Mouse (Mus musculus): ENCODE measurements around the gene Terf2ip. TPM values are rescaled to one million over a fixed set of nuclear protein-coding genes. Genes with fewer than 3 reads are reported as not detected.

Gene Terf2ip
- polyA plus RNA-seq, 1 experiment = 5.7 TPM

DNA sequence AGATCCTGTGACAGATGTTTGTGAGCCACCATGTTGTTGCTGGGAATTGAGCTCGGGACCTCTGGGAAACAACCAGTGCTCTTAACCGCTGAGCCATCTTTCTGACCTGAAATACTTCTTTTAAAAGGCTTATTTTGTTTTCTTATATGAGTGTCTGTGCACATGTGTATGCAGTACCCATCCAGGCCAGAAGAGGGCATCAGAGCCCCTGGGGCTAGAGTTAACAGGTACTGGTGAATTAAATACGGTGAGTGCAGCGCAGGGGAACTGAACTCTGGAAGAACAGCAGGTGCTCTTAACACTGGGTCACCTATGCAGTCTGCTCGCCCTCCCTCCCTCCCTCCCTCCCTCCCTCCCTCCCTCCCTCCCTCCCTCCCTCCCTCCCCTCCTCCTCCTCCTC is 34.0 kb downstream of the Terf2ip start:
- H3K27me3 ChIP-seq (replicated peaks) = no peaks in the 10 kb centered on the region
- TF ChIP-seq FLI1 (IDR thresholded peaks at IDR 0.05; ENCODE audit: low read length) = no peak
- no peak for TF ChIP-seq GATA1 (IDR thresholded peaks at IDR 0.05; ENCODE audit: borderline replicate concordance, low read length)
- H3K36me3 ChIP-seq (replicated peaks; ENCODE audit: low read length) = no peaks in the 10 kb centered on the region
- H3K4me1 ChIP-seq = no peaks in the 10 kb centered on the region
- H3K9me3 ChIP-seq = peaks cover 4% of the 10 kb centered on the region
- H3K4me3 ChIP-seq (replicated peaks) = no peak overlapping the region

DNA sequence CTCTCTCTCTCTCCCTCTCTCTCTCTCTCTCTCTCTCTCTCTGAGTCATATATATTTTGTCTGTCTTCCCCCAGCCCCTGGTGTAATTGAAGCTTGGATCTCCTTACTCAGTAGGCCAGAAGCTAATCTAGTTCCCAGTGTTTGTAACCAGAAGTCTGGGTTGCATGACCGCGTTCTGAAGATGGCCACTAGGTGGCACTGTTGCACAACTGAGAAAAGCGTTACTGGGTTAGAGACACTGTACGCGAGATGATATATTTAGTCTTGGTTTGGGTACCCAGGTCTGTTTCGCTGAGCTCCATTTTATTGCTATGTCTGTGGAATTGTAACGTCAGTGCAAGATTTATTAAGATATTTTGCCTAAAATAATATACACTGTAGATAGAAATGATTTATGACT is 34.7 kb downstream of the Terf2ip start:
- no peaks in the 10 kb centered on the region for H3K27me3 ChIP-seq (replicated peaks)
- H3K9me3 ChIP-seq = peaks cover 8% of the 10 kb centered on the region
- no peak overlapping the region for H3K4me3 ChIP-seq (replicated peaks)
- TF ChIP-seq FLI1 (IDR thresholded peaks at IDR 0.05; ENCODE audit: low read length) = no peak
- no peak for TF ChIP-seq GATA1 (IDR thresholded peaks at IDR 0.05; ENCODE audit: borderline replicate concordance, low read length)
- H3K36me3 ChIP-seq (replicated peaks; ENCODE audit: low read length) = no peaks in the 10 kb centered on the region
- no peaks in the 10 kb centered on the region for H3K4me1 ChIP-seq

DNA sequence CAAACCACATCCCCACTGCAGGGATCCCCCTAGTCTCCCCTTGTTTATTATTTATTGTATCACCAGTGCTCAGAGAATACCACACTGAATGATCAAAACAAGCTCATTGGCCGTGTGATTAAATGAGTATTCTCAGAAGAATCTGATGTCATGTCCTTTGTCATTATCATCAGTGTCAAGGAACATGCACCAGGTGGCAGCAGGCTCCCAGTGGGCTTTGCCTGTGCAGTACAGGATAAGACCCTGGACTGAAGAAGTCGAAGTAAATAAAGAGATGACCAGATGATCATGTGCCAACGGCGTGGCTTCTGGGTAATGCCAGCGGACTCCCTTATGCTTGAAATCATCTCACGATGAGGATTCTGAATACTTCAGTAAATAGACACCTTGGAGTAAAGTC is 37.1 kb downstream of the Terf2ip start:
- no peak for TF ChIP-seq FLI1 (IDR thresholded peaks at IDR 0.05; ENCODE audit: low read length)
- no peak for TF ChIP-seq GATA1 (IDR thresholded peaks at IDR 0.05; ENCODE audit: borderline replicate concordance, low read length)
- peaks cover 8% of the 10 kb centered on the region for H3K9me3 ChIP-seq
- H3K4me1 ChIP-seq = no peaks in the 10 kb centered on the region
- H3K4me3 ChIP-seq (replicated peaks) = no peak overlapping the region
- no peaks in the 10 kb centered on the region for H3K36me3 ChIP-seq (replicated peaks; ENCODE audit: low read length)
- H3K27me3 ChIP-seq (replicated peaks) = no peaks in the 10 kb centered on the region

GRCm38 (mm10) chr8:112049984-112050383 is 38.8 kb downstream of the Terf2ip start:
- no peak for TF ChIP-seq GATA1 (IDR thresholded peaks at IDR 0.05; ENCODE audit: borderline replicate concordance, low read length)
- TF ChIP-seq FLI1 (IDR thresholded peaks at IDR 0.05; ENCODE audit: low read length) = no peak
- Histone ChIP-seq H3K4me1 (no peaks in the 10 kb centered on the region), H3K36me3 (replicated peaks; ENCODE audit: low read length) (no peaks in the 10 kb centered on the region)

DNA sequence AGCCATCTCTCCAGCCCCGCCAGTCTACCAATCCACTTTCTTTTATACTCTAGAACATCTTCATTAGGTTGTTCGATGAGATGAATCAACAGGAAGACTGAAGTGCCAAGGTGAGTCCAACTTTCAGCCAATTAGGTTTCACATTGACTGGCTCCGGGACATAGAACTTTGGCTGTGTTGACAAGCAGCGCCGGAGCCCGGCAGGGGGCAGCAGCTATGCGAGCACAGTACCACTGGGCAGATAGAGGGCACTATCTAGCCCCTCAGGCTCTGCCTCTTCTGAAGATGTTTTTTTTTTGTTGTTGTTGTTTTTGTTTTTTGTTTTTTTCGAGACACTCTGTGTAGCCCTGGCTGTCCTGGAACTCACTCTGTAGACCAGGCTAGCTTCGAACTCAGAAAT is 40.3 kb downstream of the Terf2ip start:
- no peaks in the 10 kb centered on the region for H3K27me3 ChIP-seq (replicated peaks)

More at GRCm38 (mm10) chr8:112049984-112050383, 38.8 kb downstream of the Terf2ip start:
- H3K27me3 ChIP-seq (replicated peaks) = no peaks in the 10 kb centered on the region
- peaks cover 8% of the 10 kb centered on the region for H3K9me3 ChIP-seq
- no peak overlapping the region for H3K4me3 ChIP-seq (replicated peaks)

DNA sequence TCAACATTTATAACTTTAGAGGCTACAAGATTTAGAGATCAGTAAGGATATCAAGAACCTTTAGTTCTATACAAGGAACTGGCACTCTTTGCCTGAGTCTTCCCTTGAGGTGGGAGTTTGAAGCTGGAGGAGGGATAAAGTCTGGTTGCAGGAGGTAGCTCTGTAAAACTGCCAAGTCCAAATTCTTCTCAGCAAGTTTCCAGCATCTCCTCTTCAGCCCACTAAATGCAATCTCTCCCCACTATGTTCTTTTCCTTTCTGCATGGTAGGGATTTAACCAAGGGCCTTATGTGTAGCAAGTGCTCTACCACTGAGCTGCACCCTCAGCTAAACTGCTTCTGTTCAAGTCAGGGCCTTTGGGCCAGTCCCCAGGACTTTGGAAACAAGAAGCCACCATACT is 43.3 kb downstream of the Terf2ip start:
- no peaks in the 10 kb centered on the region for H3K27me3 ChIP-seq (replicated peaks)
- H3K9me3 ChIP-seq = 0 out of 2 replicates have a peak, but pooled peaks cover 4% of the 10 kb centered on the region
- no peaks in the 10 kb centered on the region for H3K4me1 ChIP-seq
- TF ChIP-seq GATA1 (IDR thresholded peaks at IDR 0.05; ENCODE audit: borderline replicate concordance, low read length) (no peak), FLI1 (IDR thresholded peaks at IDR 0.05; ENCODE audit: low read length) (no peak)
- no peak overlapping the region for H3K4me3 ChIP-seq (replicated peaks)
- no peaks in the 10 kb centered on the region for H3K36me3 ChIP-seq (replicated peaks; ENCODE audit: low read length)

More for the DNA sequence above, 40.3 kb downstream of the Terf2ip start:
- no peaks in the 10 kb centered on the region for H3K4me1 ChIP-seq
- peaks cover 8% of the 10 kb centered on the region for H3K9me3 ChIP-seq
- H3K36me3 ChIP-seq (replicated peaks; ENCODE audit: low read length) = no peaks in the 10 kb centered on the region
- TF ChIP-seq GATA1 (IDR thresholded peaks at IDR 0.05; ENCODE audit: borderline replicate concordance, low read length) = no peak
- TF ChIP-seq FLI1 (IDR thresholded peaks at IDR 0.05; ENCODE audit: low read length) = no peak
- H3K4me3 ChIP-seq (replicated peaks) = no peak overlapping the region

DNA sequence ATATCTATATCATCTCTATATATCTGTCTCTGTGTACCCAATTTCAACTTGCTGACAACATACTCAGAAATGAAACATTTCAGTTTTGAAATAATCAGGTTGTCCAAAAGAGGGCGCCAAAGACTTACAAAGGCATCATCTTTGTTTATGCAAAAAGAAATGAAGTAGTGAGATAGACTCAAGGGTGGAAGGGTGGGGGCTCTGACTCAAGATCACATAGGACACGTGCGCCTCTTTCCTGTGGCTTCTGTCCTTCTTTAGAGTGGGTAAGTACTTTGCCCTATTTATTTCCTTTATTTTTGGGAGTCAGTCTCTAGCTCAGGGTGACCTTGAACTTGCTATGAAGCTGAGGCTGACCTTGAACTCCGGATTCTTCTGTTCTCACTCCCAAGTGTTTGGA is 50.2 kb downstream of the Terf2ip start:
- no peak for TF ChIP-seq FLI1 (IDR thresholded peaks at IDR 0.05; ENCODE audit: low read length)
- no peak for TF ChIP-seq GATA1 (IDR thresholded peaks at IDR 0.05; ENCODE audit: borderline replicate concordance, low read length)
- Histone ChIP-seq H3K27me3 (replicated peaks) (no peaks in the 10 kb centered on the region), H3K4me1 (no peaks in the 10 kb centered on the region), H3K4me3 (replicated peaks) (no peak overlapping the region), H3K9me3 (no peaks in the 10 kb centered on the region), H3K36me3 (replicated peaks; ENCODE audit: low read length) (no peaks in the 10 kb centered on the region)

Other genes starting within 250 kb of the Terf2ip start
- gene Cfdp1, start 157.1 kb upstream of the Terf2ip start, polyA plus RNA-seq (2012; ENCODE audit: insufficient read depth, low replicate concordance) = 16.9 TPM in 1 of 2 replicates, not detected in the other
- gene Tmem170, start 134.6 kb upstream of the Terf2ip start, polyA plus RNA-seq (2012; ENCODE audit: insufficient read depth, low replicate concordance) = not detected in 2 replicates
- not detected in 2 replicates for gene Chst5, start 101.0 kb upstream of the Terf2ip start, polyA plus RNA-seq (2012; ENCODE audit: insufficient read depth, low replicate concordance)
- gene Tmem231, start 77.5 kb upstream of the Terf2ip start, polyA plus RNA-seq (2012; ENCODE audit: insufficient read depth, low replicate concordance) = 1.9 and 2.4 TPM in 2 replicates
- 9.3 TPM in 1 of 2 replicates, not detected in the other for gene Gabarapl2, start 70.7 kb upstream of the Terf2ip start, polyA plus RNA-seq (2012; ENCODE audit: insufficient read depth, low replicate concordance)
- gene Adat1, start 19.1 kb upstream of the Terf2ip start, polyA plus RNA-seq (2012; ENCODE audit: insufficient read depth, low replicate concordance) = 0.40 and 1.5 TPM in 2 replicates
- gene Kars, start 75 bp upstream of the Terf2ip start, polyA plus RNA-seq (2012; ENCODE audit: insufficient read depth, low replicate concordance) = 11.0 and 50.0 TPM in 2 replicates
- 0.46 TPM in 1 of 2 replicates, not detected in the other for gene Gm6793, start 3.6 kb downstream of the Terf2ip start, polyA plus RNA-seq (2012; ENCODE audit: insufficient read depth, low replicate concordance)

Measured in megakaryocyte, embryonic 14.5 days (primary cell).